Mouse (Mus musculus): ENCODE measurements around the gene Dmrt3.

DNA sequence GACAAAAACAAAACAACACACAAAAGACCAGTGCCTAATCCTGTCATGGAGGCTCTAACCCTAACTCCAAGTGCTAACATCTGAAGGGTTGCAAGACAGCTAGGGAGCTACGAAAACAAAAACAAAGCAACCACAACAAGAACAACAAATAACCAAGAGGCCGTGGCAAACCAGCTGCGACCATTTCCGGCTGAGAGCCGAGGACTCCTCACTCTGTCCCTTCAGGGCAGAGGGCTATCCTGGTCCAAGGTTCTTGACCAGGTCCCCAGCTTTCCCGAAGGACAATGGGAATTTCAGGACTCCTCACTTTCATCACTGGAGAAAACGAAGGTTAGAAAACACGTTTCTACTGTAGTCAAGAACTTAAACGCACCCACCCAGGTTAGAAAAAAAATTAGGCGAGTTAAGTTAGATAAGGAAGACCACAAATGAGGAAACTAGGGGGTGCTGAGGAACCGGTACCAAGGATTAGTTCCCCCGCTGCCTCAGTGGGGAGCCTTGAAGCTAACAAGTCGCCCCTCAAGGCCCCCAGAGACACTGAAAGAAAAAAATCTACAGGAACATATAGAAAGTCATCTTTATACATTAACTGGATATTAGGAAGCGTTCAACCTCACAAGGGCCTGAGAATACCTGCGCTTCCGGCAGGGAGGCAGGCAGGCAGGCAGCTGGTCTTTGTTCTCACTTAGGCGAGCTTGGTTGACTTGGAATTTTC is 60.6 kb downstream of the Dmrt3 start:
- TF ChIP-seq POLR2A (IDR thresholded peaks at IDR 0.05; ENCODE audit: low read depth, low read length) (no peak), CTCF (IDR thresholded peaks at IDR 0.05; ENCODE audit: borderline replicate concordance, insufficient read depth, low read length) (no peak)
